Mouse (Mus musculus) megakaryocyte, embryonic 14.5 days (primary cell): ENCODE data around the gene Acbd6.

Experiments used
- FLI1 ChIP-seq: IDR thresholded peaks from 2 replicates; pipeline ENCODE4 v1.6.1; 2012; ENCODE audit warnings: low read length, inconsistent platforms, mixed read lengths
- GATA1 ChIP-seq: IDR thresholded peaks from 3 replicates; pipeline ENCODE4 v1.6.1; 2012; ENCODE audit warnings: mixed read lengths, low read length, inconsistent platforms, borderline replicate concordance

DNA sequence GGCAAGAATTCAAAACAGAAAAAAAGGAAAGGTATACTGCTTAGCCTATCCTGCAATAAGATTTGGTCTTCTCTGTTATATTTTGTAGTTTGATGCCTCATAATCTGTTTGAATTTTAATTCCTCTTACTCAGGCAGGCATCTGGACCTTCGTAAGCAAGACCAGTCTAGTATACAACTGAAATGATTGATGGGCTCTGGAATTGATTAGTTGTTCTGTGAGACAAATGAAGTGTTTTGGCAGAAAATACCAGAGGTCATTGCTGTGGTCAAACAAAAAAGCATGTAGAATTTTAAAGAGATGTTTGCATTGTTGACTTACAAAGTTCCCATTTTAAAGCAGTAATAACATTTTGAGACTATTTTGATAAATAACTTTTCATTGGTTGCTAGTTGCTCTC, 46.8 kb downstream of the Acbd6 start:
- TF ChIP-seq GATA1 (no peak), FLI1 (no peak)
